Mouse (Mus musculus): ENCODE measurements around the gene Tmem150c.

DNA sequence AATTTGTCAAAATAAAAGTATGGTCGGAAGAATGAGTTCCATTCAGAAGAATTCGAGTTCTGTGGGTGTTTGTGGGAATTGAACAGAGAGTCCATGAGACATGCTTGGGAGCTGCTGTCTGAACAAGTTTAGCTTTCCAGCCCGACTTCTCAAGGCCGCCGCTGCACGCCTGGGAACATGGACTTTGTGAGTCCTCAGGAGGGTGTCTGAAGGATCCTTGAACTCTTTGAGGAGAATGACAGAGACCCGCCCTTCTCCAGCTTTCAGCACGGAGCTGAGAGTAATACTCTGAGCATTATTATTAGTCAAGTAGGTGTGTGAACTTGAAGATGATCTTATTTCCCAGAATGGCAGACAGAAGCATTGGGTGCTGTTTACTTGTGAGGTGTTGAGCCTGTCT, 117.1 kb downstream of the Tmem150c start:
- TF ChIP-seq POLR2A (IDR thresholded peaks at IDR 0.05; ENCODE audit: insufficient read depth, low read length) (no peak), CTCF (IDR thresholded peaks at IDR 0.05; ENCODE audit: low read depth, low read length) (no peak), EP300 (IDR thresholded peaks at IDR 0.05; ENCODE audit: insufficient read depth, low read depth, low read length) (no peak)

All from ES-Bruce4 (cell line).